Mouse (Mus musculus) embryonic facial prominence, embryonic 14.5 days (tissue): Measurements from ENCODE around the gene Cmtm6. TPM values are rescaled to one million over a fixed set of nuclear protein-coding genes. Genes with fewer than 3 reads are reported as not detected.
"Not testable (repeated sequence)": the region's sequence is repeated elsewhere in the genome, so short reads cannot be mapped to it uniquely, and the experiment has no call there.

Source experiments
- ATAC-seq: fragments of 200-750 bp; cut with Nextera tagmentation; 2 replicates; pipeline ENCODE4 v1.8.0; 2017; ENCODE audit warnings: low read depth, moderate number of reproducible peaks, moderate TSS enrichment
- DNase-seq: peaks from one replicate; pipeline ENCODE4 v3.0.0-alpha.2; 2015; ENCODE audit warnings: low spot score
- H3K27ac ChIP-seq: fragments of 300-500 bp; sonication (generic); replicated peaks from 2 replicates; pipeline ENCODE4 v1.5.1; 2014; ENCODE audit warnings: low read depth, mild to moderate bottlenecking, low read length, moderate library complexity
- H3K27me3 ChIP-seq: fragments of 300-500 bp; sonication (generic); replicated peaks from 2 replicates; pipeline ENCODE4 v1.6.1; 2014; ENCODE audit warnings: low read length; ENCODE audit not compliant: control insufficient read depth, insufficient read depth
- H3K36me3 ChIP-seq: fragments of 300-500 bp; sonication (generic); 2 replicates; pipeline ENCODE4 v1.6.1; 2014; ENCODE audit warnings: low read length, mixed read lengths; ENCODE audit not compliant: control insufficient read depth, insufficient read depth
- H3K4me1 ChIP-seq: fragments of 300-500 bp; sonication (generic); 2 replicates; pipeline ENCODE4 v1.6.1; 2014; ENCODE audit warnings: antibody characterized with exemption, low read length; ENCODE audit not compliant: control insufficient read depth, insufficient read depth
- H3K4me2 ChIP-seq: fragments of 300-500 bp; sonication (generic); 2 replicates; pipeline ENCODE4 v1.6.1; 2014; ENCODE audit warnings: low read depth, mild to moderate bottlenecking, low read length, moderate library complexity, mixed read lengths
- H3K4me3 ChIP-seq: fragments of 300-500 bp; sonication (generic); 2 replicates; pipeline ENCODE4 v1.5.1; 2014; ENCODE audit warnings: low read depth, mild to moderate bottlenecking, low read length
- H3K9ac ChIP-seq: fragments of 300-500 bp; sonication (generic); 2 replicates; pipeline ENCODE4 v1.6.1; 2014; ENCODE audit warnings: low read depth, mild to moderate bottlenecking, low read length, moderate library complexity, mixed read lengths
- H3K9me3 ChIP-seq: fragments of 300-500 bp; sonication (generic); 2 replicates; pipeline ENCODE4 v1.6.1; 2016; ENCODE audit warnings: low read length; ENCODE audit not compliant: control insufficient read depth
- WGBS: fragments of 180-500 bp; shearing (Covaris S2); extraction: QIAGEN DNeasy Blood & Tissue Kit; methylation state at CpG from one replicate; pipeline ENCODE4 v1.1.7; 2014; 5-methylcytosine and 5-hydroxymethylcytosine counted together
- polyA plus RNA-seq: library from polyadenylated mRNA; unstranded; fragments of >200 nt; fragmentation: Nextera tagmentation; extraction: Ambion mirVana; gene quantifications from 2 replicates; pipeline ENCODE4 v1.2.1, GENCODE M21; 2014

The Cmtm6 gene
- polyA plus RNA-seq, 1 experiment from 2014 or later, result 45.7 TPM

DNA sequence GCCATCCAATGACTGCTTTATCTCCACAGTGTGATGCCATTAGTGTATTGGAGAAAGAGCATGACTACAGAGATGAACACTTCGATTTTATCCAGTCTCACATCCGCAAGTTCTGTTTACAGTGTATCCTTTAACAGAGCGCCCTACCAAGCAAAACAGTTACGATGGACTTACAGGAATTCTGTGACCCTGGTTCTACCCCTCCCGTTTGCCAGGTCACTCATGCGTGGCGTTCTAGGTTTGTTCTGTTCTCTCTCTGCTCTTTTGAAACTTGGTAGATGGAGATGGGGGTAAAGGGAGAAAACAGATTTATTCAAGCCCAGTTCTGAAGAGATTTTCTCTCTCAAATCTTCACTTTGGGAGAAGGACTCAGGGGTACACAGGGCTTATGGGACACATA is 17.4 kb upstream of the Cmtm6 start:
- no peaks in the 10 kb centered on the region for H3K4me1 ChIP-seq
- 88% methylated on average over 7 of the region's 7 CpGs for WGBS
- no peak overlapping the region for H3K4me3 ChIP-seq
- H3K9ac ChIP-seq, result no peak overlapping the region
- H3K36me3 ChIP-seq, result peaks cover 84% of the 10 kb centered on the region
- DNase-seq (no peak), ATAC-seq (no peak)
- no peak overlapping the region for H3K27ac ChIP-seq
- H3K4me2 ChIP-seq, result no peak overlapping the region
- H3K9me3 ChIP-seq, result no peaks in the 10 kb centered on the region
- no peaks in the 10 kb centered on the region for H3K27me3 ChIP-seq

GRCm38 (mm10) chr9:114716677-114717331 is 14.1 kb upstream of the Cmtm6 start:
- Histone ChIP-seq H3K27me3 (no peaks in the 10 kb centered on the region), H3K36me3 (peaks cover 94% of the 10 kb centered on the region), H3K9ac (no peak overlapping the region), H3K27ac (no peak overlapping the region), H3K4me2 (no peak overlapping the region), H3K4me1 (no peaks in the 10 kb centered on the region), H3K9me3 (no peaks in the 10 kb centered on the region), H3K4me3 (no peak overlapping the region)
- no peak for DNase-seq
- WGBS, result 51% methylated on average over 18 of the region's 18 CpGs
- 0 out of 2 replicates have a peak, but pooled peaks have one; percentile 33 for ATAC-seq

DNA sequence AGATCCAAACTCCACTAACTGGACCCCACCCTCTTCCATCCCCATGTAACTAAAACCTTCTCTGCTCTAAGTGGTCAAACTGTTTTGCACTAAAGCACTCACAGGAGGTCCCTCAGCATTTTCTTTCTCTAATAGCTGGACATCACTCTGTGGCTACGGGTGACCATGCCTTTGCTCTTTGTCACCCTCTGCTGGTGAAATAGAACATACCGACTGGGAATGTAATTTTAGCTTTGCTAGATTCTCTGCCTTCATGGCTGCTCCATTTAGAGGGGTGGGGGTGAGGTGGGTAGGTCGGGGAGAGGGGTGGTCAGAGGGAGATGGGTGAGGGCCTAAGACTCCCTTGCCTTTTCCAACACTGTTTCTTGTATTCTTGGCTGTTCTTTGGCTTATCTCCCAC is 3.6 kb upstream of the Cmtm6 start:
- WGBS, result 5% methylated on average over 3 of the region's 3 CpGs
- Histone ChIP-seq H3K27ac (no peak overlapping the region), H3K4me1 (peaks cover 6% of the 10 kb centered on the region), H3K36me3 (peaks cover 33% of the 10 kb centered on the region), H3K9ac (no peak overlapping the region), H3K4me2 (no peak overlapping the region), H3K4me3 (no peak overlapping the region), H3K27me3 (no peaks in the 10 kb centered on the region), H3K9me3 (no peaks in the 10 kb centered on the region)
- DNase-seq (peak; percentile 59), ATAC-seq (no peak)

DNA sequence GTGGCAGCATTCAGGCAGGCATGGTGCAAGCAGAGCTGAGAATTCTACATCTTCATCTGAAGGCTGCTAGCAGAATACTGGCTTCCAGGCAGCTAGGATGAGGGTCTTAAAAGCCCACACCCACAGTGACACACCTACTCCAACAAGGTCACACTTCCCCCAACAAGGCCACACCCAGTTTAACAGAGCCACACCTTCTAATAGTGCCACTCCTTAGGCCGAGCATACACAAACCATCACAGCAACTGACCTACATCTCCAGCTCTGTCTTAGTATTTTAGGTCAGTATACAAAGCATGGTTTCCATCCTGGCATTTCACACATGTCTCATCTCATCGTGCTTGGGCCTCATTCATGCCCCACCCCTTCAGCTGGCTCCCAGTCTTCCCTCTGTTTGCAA is 2.5 kb upstream of the Cmtm6 start:
- H3K36me3 ChIP-seq, result peaks cover 21% of the 10 kb centered on the region
- H3K4me1 ChIP-seq, result peaks cover 12% of the 10 kb centered on the region
- H3K9me3 ChIP-seq, H3K27me3 ChIP-seq, H3K27ac ChIP-seq, H3K9ac ChIP-seq, DNase-seq, ATAC-seq, H3K4me2 ChIP-seq, H3K4me3 ChIP-seq: not testable (repeated sequence)
- WGBS, result 64% methylated on average over 2 of the region's 2 CpGs

GRCm38 (mm10) chr9:114729911-114730805 is 758 bp upstream of the Cmtm6 start:
- H3K4me1 ChIP-seq, result peaks cover 12% of the 10 kb centered on the region
- peak overlapping the region; percentile 93 for H3K4me3 ChIP-seq
- H3K27ac ChIP-seq, result no peak overlapping the region
- H3K9ac ChIP-seq, result peak overlapping the region; percentile 48; the same call in 1 of the 2 replicates
- peak overlapping the region; percentile 70 for H3K4me2 ChIP-seq
- DNase-seq, result peak; percentile 25
- H3K9me3 ChIP-seq, result no peaks in the 10 kb centered on the region
- peaks cover 5% of the 10 kb centered on the region; the same call in 1 of the 2 replicates for H3K36me3 ChIP-seq
- WGBS, result 42% methylated on average over 28 of the region's 30 CpGs
- no peaks in the 10 kb centered on the region for H3K27me3 ChIP-seq
- peak; percentile 3; the same call in 1 of the 2 replicates for ATAC-seq

- Histone ChIP-seq H3K4me1 (peaks cover 19% of the 10 kb centered on the region), H3K4me3 (peak overlapping the region; percentile 93), H3K9me3 (no peaks in the 10 kb centered on the region), H3K27ac (peak overlapping the region; percentile 89), H3K36me3 (no peaks in the 10 kb centered on the region), H3K9ac (peak overlapping the region; percentile 88), H3K4me2 (peak overlapping the region; percentile 70), H3K27me3 (no peaks in the 10 kb centered on the region)
- 61% methylated on average over 12 of the region's 12 CpGs for WGBS
- DNase-seq (no peak), ATAC-seq (no peak)
Observed at GRCm38 (mm10) chr9:114731871-114732682, 1.2 kb downstream of the Cmtm6 start.

DNA sequence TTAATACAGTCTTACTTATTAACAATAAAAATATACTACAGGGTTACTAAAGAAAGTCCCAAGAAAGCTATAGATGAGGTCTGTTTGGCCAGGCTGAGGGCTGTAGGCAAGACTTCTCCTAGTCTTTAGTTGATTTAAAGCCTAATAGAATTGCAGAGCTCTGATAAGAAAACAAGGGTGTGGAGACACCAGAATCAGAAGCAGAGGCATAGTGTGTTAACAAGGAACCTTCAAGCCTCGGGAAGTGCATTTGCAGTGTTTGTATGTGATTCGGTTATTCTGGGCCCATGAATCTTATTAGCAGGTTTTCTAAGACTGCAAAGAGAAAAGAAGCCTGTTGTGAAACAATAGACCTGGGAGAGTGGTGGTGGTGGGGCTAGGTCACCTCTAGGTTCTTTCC is 2.3 kb downstream of the Cmtm6 start:
- H3K36me3 ChIP-seq, result no peaks in the 10 kb centered on the region
- H3K4me3 ChIP-seq, result no peak overlapping the region
- no peaks in the 10 kb centered on the region for H3K9me3 ChIP-seq
- DNase-seq (no peak), ATAC-seq (no peak)
- H3K4me2 ChIP-seq, result no peak overlapping the region
- 83% methylated on average over 2 of the region's 2 CpGs for WGBS
- H3K4me1 ChIP-seq, result peaks cover 20% of the 10 kb centered on the region
- H3K27ac ChIP-seq, result no peak overlapping the region
- H3K9ac ChIP-seq, result no peak overlapping the region
- no peaks in the 10 kb centered on the region for H3K27me3 ChIP-seq

- peaks cover 16% of the 10 kb centered on the region; the same call in 1 of the 2 replicates for H3K36me3 ChIP-seq
- peak overlapping the region; percentile 4; the same call in 1 of the 2 replicates for H3K4me2 ChIP-seq
- H3K27ac ChIP-seq, result peak overlapping the region; percentile 39; the same call in 1 of the 2 replicates
- WGBS, result 58% methylated on average over 11 of the region's 11 CpGs
- no peak overlapping the region for H3K9ac ChIP-seq
- peaks cover 20% of the 10 kb centered on the region for H3K4me1 ChIP-seq
- H3K9me3 ChIP-seq, result no peaks in the 10 kb centered on the region
- H3K4me3 ChIP-seq, result no peak overlapping the region
- no peaks in the 10 kb centered on the region for H3K27me3 ChIP-seq
- DNase-seq, result peak; percentile 34
- no peak; the same call in 1 of the 2 replicates for ATAC-seq
Observed at GRCm38 (mm10) chr9:114736442-114736841, 5.5 kb downstream of the Cmtm6 start.
